Mouse (Mus musculus): ENCODE measurements at regions not wholly inside any gene's neighbourhood (a gene's known extent, or its start where the extent isn't known, plus 50 kb on each side); places are given as distances from the start of the nearest gene placed in this dataset.

- DNase-seq (ENCODE audit: low spot score in 2 of 2) = no peak
Measured at GRCm38 (mm10) chr17:4913001-4913400, 81.1 kb upstream of the Arid1b start.

- no peak for DNase-seq (ENCODE audit: low spot score in 2 of 2)
Measured at GRCm38 (mm10) chr17:4919866-4920495, 74.2 kb upstream of the Arid1b start.

- DNase-seq (ENCODE audit: low spot score in 2 of 2) = no peak
Measured at GRCm38 (mm10) chr17:4921121-4921520, 73.0 kb upstream of the Arid1b start.

- DNase-seq (ENCODE audit: low spot score in 2 of 2) = no peak
Measured at GRCm38 (mm10) chr17:4928631-4929030, 65.5 kb upstream of the Arid1b start.

- DNase-seq (ENCODE audit: low spot score in 2 of 2) = no peak
Measured at GRCm38 (mm10) chr17:4935268-4935667, 58.9 kb upstream of the Arid1b start.

- no peak for DNase-seq (ENCODE audit: low spot score in 2 of 2)
Measured at GRCm38 (mm10) chr17:4940589-4940988, 53.5 kb upstream of the Arid1b start.

GRCm38 (mm10) chr17:4941286-4941800, 52.8 kb upstream of the Arid1b start:
- no peak for DNase-seq (ENCODE audit: low spot score in 2 of 2)

- no peak for DNase-seq (ENCODE audit: low spot score in 2 of 2)
Measured at GRCm38 (mm10) chr17:4942868-4943267, 51.3 kb upstream of the Arid1b start.
